Mouse (Mus musculus): ENCODE measurements at regions not wholly inside any gene's neighbourhood (a gene's known extent, or its start where the extent isn't known, plus 50 kb on each side); places are given as distances from the start of the nearest gene placed in this dataset.

DNA sequence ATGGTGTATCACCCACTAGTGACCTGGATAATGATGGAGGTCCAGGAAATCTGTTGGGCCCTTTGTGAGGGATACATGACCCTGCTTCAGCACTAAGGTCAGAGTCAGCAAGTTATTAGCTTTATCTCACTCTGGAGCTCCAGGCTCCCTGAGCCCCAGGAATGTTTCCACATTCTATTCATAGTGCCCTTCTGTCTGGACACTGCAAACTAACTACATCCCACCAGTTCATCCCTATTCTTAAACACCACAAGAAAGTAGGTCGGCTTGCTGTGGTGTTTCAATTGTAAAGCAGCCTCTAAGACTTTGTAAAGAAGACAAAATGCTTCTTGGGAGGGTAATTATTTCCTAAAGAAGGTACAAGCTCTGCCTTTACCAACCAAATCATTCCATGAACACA lies 138.2 kb upstream of the Rims1 start:
- no peak for TF ChIP-seq CTCF (IDR thresholded peaks at IDR 0.05)
- no peak for TF ChIP-seq POLR2A (IDR thresholded peaks at IDR 0.05; ENCODE audit: insufficient read depth, low read depth, low read length)
- no peak for TF ChIP-seq EP300 (IDR thresholded peaks at IDR 0.05; ENCODE audit: insufficient read depth, low read depth, low read length)

Data from heart, adult 2 months (tissue).